Mouse (Mus musculus) C3H10T1/2 (cell line): Measurements from ENCODE around the gene Gm14408. TPM values are rescaled to one million over a fixed set of nuclear protein-coding genes. Genes with fewer than 3 reads are reported as not detected.

Source experiments
- polyA plus RNA-seq, 2 experiments: library from polyadenylated mRNA; unstranded; fragments of >200 nt; fragmentation: generic; extraction: Trizol; gene quantifications; one replicate each; pipeline ENCODE4 v1.2.1; 2012; ENCODE audit warnings: missing spikeins in 2 of 2

Gm14408 gene
- not detected for polyA plus RNA-seq

DNA sequence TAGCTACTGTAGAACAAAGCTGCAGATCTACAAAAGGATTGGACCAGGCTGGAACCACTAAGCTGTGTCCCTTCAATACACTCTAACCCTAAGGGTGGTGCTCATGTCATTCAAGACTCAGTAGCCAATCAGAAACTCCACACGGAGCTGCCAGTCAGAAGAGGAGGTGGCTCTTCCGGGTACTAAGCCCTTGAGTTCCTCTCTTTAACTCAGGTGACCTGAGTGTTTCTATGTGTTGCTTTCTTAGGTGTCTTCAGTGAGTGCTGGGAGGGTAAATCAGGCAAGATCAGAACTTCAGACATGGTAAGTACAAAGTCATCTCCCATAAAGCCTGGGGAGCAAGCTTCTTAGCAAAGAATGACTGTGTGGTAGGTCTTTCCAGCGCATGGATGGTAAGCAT, at the start of gene Gm14408:
TSS of gene Gm14408 (plus strand) at position 301 of the 400 bp plus-strand sequence.

DNA sequence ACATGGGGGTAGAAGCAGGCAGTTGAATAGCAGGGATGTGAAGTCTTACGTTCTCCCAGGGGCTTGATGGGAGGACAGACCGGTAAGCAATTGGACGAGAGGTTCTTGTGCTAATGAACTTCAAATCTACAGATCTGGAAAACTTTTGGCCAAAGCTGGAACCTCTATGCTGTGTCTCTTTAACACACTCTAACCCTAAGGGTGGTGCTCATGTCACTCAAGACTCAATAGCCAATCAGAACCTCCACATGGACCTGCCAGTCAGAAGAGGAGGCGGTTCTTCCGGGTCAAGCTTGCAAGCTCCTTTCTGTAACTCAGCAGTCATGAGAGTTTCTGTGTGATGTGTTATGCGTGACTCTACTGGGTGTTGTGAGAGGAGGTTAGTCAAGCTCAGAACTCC, 32.6 kb upstream of the Gm14408 start, which contains the start of gene Gm14295:
TSS of gene Gm14295 (plus strand) at position 301 of the 400 bp plus-strand sequence.

Other genes with a start within 250 kb of the Gm14408 start
- 1 to 10 TPM in 1 of 2 experiments, under 1 TPM in 1; 0.36 to 4.1 TPM for gene Gm14308, start 194.8 kb upstream of the Gm14408 start, polyA plus RNA-seq
- gene Zfp973, start 160.6 kb upstream of the Gm14408 start, polyA plus RNA-seq = under 1 TPM; 0.18 to 0.79 TPM
- 1 to 10 TPM in 1 of 2 experiments, under 1 TPM in 1; 0.46 to 6.1 TPM for gene Gm14305, start 122.8 kb upstream of the Gm14408 start, polyA plus RNA-seq
- 1 to 10 TPM in 1 of 2 experiments, under 1 TPM in 1; 0.41 to 3.5 TPM for gene Gm14295, start 32.5 kb upstream of the Gm14408 start, polyA plus RNA-seq
- 1 to 10 TPM in 1 of 2 experiments, under 1 TPM in 1; 0.43 to 2.0 TPM for gene Gm14296, start 96.7 kb downstream of the Gm14408 start, polyA plus RNA-seq
- 1 to 10 TPM in 1 of 2 experiments, under 1 TPM in 1; 0.21 to 3.4 TPM for gene Gm14419, start 169.8 kb downstream of the Gm14408 start, polyA plus RNA-seq
- under 1 TPM; 0.02 to 0.06 TPM for gene Gm14401, start 243.2 kb downstream of the Gm14408 start, polyA plus RNA-seq